Mouse (Mus musculus): ENCODE data around the gene Lefty1.
"Not testable (repeated sequence)": the region's sequence is repeated elsewhere in the genome, so short reads cannot be mapped to it uniquely, and the experiment has no call there.

Gene Lefty1

GRCm38 (mm10) chr1:180922273-180923048 lies 12.4 kb upstream of the Lefty1 start:
- no peak for DNase-seq (ENCODE audit: low spot score in 2 of 2)

- DNase-seq (ENCODE audit: low spot score in 2 of 2) = no peak
These were observed 10.1 kb upstream of the Lefty1 start for GRCm38 (mm10) chr1:180924737-180925136.

GRCm38 (mm10) chr1:180926286-180926685 lies 8.5 kb upstream of the Lefty1 start:
- DNase-seq (ENCODE audit: low spot score in 2 of 2) = no peak

- no peak for DNase-seq (ENCODE audit: low spot score in 2 of 2)
These were observed 5.2 kb upstream of the Lefty1 start for GRCm38 (mm10) chr1:180929599-180929998.

- DNase-seq (ENCODE audit: low spot score in 2 of 2) = no peak
These were observed 3.7 kb upstream of the Lefty1 start for GRCm38 (mm10) chr1:180931106-180931505.

GRCm38 (mm10) chr1:180933659-180934058 lies 1.2 kb upstream of the Lefty1 start:
- DNase-seq (ENCODE audit: low spot score in 2 of 2) = no peak

- DNase-seq (ENCODE audit: low spot score in 2 of 2) = not testable (repeated sequence)
These were observed 2.0 kb downstream of the Lefty1 start for GRCm38 (mm10) chr1:180936610-180937398.

GRCm38 (mm10) chr1:180937631-180938030 lies 2.8 kb downstream of the Lefty1 start:
- not testable (repeated sequence) for DNase-seq (ENCODE audit: low spot score in 2 of 2)

GRCm38 (mm10) chr1:180938781-180939180 lies 4.0 kb downstream of the Lefty1 start:
- DNase-seq (ENCODE audit: low spot score in 2 of 2) = not testable (repeated sequence)

GRCm38 (mm10) chr1:180940776-180941460 lies 6.1 kb downstream of the Lefty1 start:
- no peak for DNase-seq (ENCODE audit: low spot score in 2 of 2)

- no peak for DNase-seq (ENCODE audit: low spot score in 2 of 2)
These were observed 6.9 kb downstream of the Lefty1 start for GRCm38 (mm10) chr1:180941726-180942125.

GRCm38 (mm10) chr1:180942166-180943031 lies 7.6 kb downstream of the Lefty1 start, which contains the start of gene Tmem63a:
Tmem63a (plus strand) TSS chr1:180942344.
- peak in 1 of 2 experiments; percentile 18 for DNase-seq (ENCODE audit: low spot score in 2 of 2)

GRCm38 (mm10) chr1:180943032-180943644 lies 8.3 kb downstream of the Lefty1 start:
- no peak for DNase-seq (ENCODE audit: low spot score in 2 of 2)

GRCm38 (mm10) chr1:180943896-180944295 lies 9.1 kb downstream of the Lefty1 start:
- DNase-seq (ENCODE audit: low spot score in 2 of 2) = no peak

GRCm38 (mm10) chr1:180944553-180944952 lies 9.7 kb downstream of the Lefty1 start:
- no peak for DNase-seq (ENCODE audit: low spot score in 2 of 2)

GRCm38 (mm10) chr1:180945001-180945980 lies 10.5 kb downstream of the Lefty1 start:
- DNase-seq (ENCODE audit: low spot score in 2 of 2) = no peak

GRCm38 (mm10) chr1:180946448-180946847 lies 11.6 kb downstream of the Lefty1 start:
- no peak for DNase-seq (ENCODE audit: low spot score in 2 of 2)

- DNase-seq (ENCODE audit: low spot score in 2 of 2) = no peak
These were observed 17.4 kb downstream of the Lefty1 start for GRCm38 (mm10) chr1:180952085-180952746.

GRCm38 (mm10) chr1:180952808-180953207 lies 18.0 kb downstream of the Lefty1 start:
- no peak for DNase-seq (ENCODE audit: low spot score in 2 of 2)

All from right cerebral cortex, postnatal 36 days (tissue).